Mouse (Mus musculus) heart, adult 8-10 months (tissue): ENCODE data around the gene Memo1. TPM values are rescaled to one million over a fixed set of nuclear protein-coding genes. Genes with fewer than 3 reads are reported as not detected.

Experiments used
- total RNA-seq, 4 experiments: library from RNA; stranded (reverse); gene quantifications; 2 replicates each; pipeline ENCODE4 v1.2.4; 2022

Memo1 gene
- total RNA-seq, 4 experiments from 2014 or later = 59.3 to 63.2 (median 61.2) TPM

Other genes starting within 250 kb of the Memo1 start
- gene Srd5a2, start 247.6 kb downstream of the Memo1 start, total RNA-seq = under 1 TPM in 3 of 4 experiments, not detected in 1; 0.19 to 0.49 (median 0.31) TPM
- gene Dpy30, start 28.4 kb upstream of the Memo1 start, total RNA-seq = 10 to 100 TPM; 37.8 to 53.1 (median 42.6) TPM
- 10 to 100 TPM; 25.0 to 31.7 (median 27.7) TPM for gene Spast, start 43.5 kb upstream of the Memo1 start, total RNA-seq
- gene Slc30a6, start 100.1 kb upstream of the Memo1 start, total RNA-seq = 10 to 100 TPM in 2 of 4 experiments, 1 to 10 TPM in 2; 8.3 to 10.9 (median 9.9) TPM
- under 1 TPM; 0.22 to 0.37 (median 0.32) TPM for gene Nlrc4, start 163.6 kb upstream of the Memo1 start, total RNA-seq
- 10 to 100 TPM; 56.1 to 79.1 (median 68.0) TPM for gene Yipf4, start 194.0 kb upstream of the Memo1 start, total RNA-seq
- 10 to 100 TPM; 61.3 to 75.9 (median 71.3) TPM for gene Birc6, start 232.8 kb upstream of the Memo1 start, total RNA-seq